Mouse (Mus musculus) testis, adult 10 weeks (tissue): ENCODE results near the gene Spert. TPM values are rescaled to one million over a fixed set of nuclear protein-coding genes. Genes with fewer than 3 reads are reported as not detected.

ENCODE experiments used
- polyA plus RNA-seq: library from polyadenylated mRNA; stranded (reverse); fragments of 350-450 nt; fragmentation: Illumina TruSeq; extraction: RNeasy Lipid Tissue Mini Kit (QIAGEN cat#74804); gene quantifications from one replicate; pipeline ENCODE4 v1.2.3, GENCODE M21; 2014; ENCODE audit warnings: low read depth, low replicate concordance

Gene Spert
- 220 TPM for polyA plus RNA-seq

DNA sequence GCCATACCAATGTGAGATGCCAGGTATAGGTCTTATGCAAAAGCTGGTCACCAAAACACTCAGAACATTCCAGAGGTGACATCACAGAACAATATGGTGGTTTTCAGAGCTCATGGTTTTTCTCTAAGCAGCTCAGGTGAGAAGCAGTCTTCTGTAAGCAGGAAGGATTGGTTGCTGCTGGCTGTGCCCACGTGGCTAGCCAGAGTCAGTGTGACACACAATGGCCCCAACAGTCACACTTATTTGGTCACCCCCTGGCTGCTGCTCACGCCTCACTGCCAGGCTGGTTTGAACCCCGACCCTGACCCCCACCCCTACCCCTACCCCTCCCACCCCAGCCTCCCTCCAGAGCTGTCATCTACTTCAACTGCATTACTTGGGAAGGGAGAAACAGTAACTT, at the start of gene Spert:
Gene Spert, minus strand, starts transcription at position 139 of the 400 bp plus-strand sequence.

DNA sequence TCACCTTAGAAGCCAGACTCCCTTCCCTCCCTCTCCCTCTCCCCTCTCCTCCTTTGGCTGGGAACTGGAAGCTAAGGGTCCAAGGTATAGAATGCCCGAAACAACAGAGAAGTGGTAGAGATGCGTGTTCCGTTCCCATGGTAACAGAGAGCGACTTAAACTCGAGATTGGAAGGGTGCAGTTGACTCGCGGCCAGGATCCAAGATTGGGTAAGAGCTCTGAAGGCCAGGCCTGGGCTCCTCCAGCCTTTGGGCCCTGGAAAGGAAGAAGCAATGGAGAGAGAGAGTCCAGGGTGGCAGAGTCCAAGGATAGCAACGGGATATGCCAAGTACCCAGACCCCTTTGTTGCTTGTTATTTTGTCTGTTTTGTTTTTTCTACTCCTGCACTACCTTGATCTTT, 49.2 kb upstream of the Spert start, which contains the start of gene Erich6b:
Gene Erich6b, plus strand, starts transcription at position 180 of the 400 bp plus-strand sequence.

Other genes starting within 250 kb of the Spert start
- not detected for gene Siah3, start 137.1 kb downstream of the Spert start, polyA plus RNA-seq
- gene Erich6b, start 49.1 kb upstream of the Spert start, polyA plus RNA-seq = 14.3 TPM
- gene Cog3, start 161.4 kb upstream of the Spert start, polyA plus RNA-seq = 26.9 TPM
- gene Slc25a30, start 193.9 kb upstream of the Spert start, polyA plus RNA-seq = 26.6 TPM